Mouse (Mus musculus): ENCODE data around the gene Gm5155. TPM values are rescaled to one million over a fixed set of nuclear protein-coding genes. Genes with fewer than 3 reads are reported as not detected.
"Not testable (repeated sequence)": the region's sequence is repeated elsewhere in the genome, so short reads cannot be mapped to it uniquely, and the experiment has no call there.

Gene Gm5155
- not detected in 2 replicates for polyA plus RNA-seq (2015; fragmentation: Nextera tagmentation; extraction: Ambion mirVana)

- ATAC-seq (ENCODE audit: low FRiP score, low TSS enrichment): no peak
- H3K27ac ChIP-seq (replicated peaks): no peak within 1 kb of the TSS
- no peak for TF ChIP-seq EP300 (optimal IDR thresholded peaks at IDR 0.05)
- TF ChIP-seq CTCF (IDR thresholded peaks at IDR 0.05; ENCODE audit: low read depth): no peak
- H3K4me1 ChIP-seq (replicated peaks; ENCODE audit: control insufficient read depth, insufficient read depth): no peaks in the 10 kb centered on the region
- H3K36me3 ChIP-seq (ENCODE audit: control insufficient read depth, insufficient read depth, low read length): no peaks in the 10 kb centered on the region
- WGBS: 72% methylated on average over 1 of the region's 1 CpGs
- H3K4me2 ChIP-seq (replicated peaks; ENCODE audit: low read depth): no peak within 1 kb of the TSS
- no peak for DNase-seq (ENCODE audit: low spot score)
- H3K27me3 ChIP-seq (ENCODE audit: control insufficient read depth, insufficient read depth, low read length): no peaks in the 10 kb centered on the region
- H3K9ac ChIP-seq (ENCODE audit: low read length): no peak within 1 kb of the TSS
- H3K9me3 ChIP-seq (ENCODE audit: control insufficient read depth, low read length): no peaks in the 10 kb centered on the region
- H3K4me3 ChIP-seq (ENCODE audit: low read depth, low read length): no peak within 1 kb of the TSS
These were observed at the start of gene Gm5155 for GRCm38 (mm10) chr7:17871467-17871866. Gene Gm5155 (plus strand): TSS chr7:17871767.

DNA sequence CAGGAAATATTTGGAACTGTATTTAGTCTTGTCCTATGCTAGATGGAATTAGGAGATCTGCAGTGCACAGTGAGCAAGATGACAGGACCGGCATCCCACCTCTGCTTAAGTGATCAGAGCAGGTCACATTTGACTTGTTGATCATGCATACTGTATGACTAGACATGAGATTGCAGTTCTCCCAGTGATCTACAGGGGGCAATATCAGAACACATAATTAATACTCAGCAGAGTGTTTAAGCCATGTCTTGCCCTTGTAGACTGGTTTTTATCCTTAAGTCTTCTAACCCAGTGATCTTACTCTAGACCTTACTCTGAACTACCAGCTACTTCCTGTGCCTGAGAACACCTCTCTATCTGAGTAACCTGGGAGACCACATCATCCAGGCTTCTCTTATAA is 791 bp upstream of the Gm5155 start:
- no peak overlapping the region for H3K9ac ChIP-seq (ENCODE audit: low read length)
- H3K27ac ChIP-seq (replicated peaks): no peak overlapping the region
- no peak overlapping the region for H3K4me2 ChIP-seq (replicated peaks; ENCODE audit: low read depth)
- WGBS: 92% methylated on average over 1 of the region's 1 CpGs
- TF ChIP-seq CTCF (IDR thresholded peaks at IDR 0.05; ENCODE audit: low read depth) (no peak), EP300 (optimal IDR thresholded peaks at IDR 0.05) (no peak)
- ATAC-seq (ENCODE audit: low FRiP score, low TSS enrichment): no peak
- no peak for DNase-seq (ENCODE audit: low spot score)
- no peaks in the 10 kb centered on the region for H3K9me3 ChIP-seq (ENCODE audit: control insufficient read depth, low read length)
- H3K4me1 ChIP-seq (replicated peaks; ENCODE audit: control insufficient read depth, insufficient read depth): no peaks in the 10 kb centered on the region
- no peaks in the 10 kb centered on the region for H3K36me3 ChIP-seq (ENCODE audit: control insufficient read depth, insufficient read depth, low read length)
- no peaks in the 10 kb centered on the region for H3K27me3 ChIP-seq (ENCODE audit: control insufficient read depth, insufficient read depth, low read length)
- no peak overlapping the region for H3K4me3 ChIP-seq (ENCODE audit: low read depth, low read length)

DNA sequence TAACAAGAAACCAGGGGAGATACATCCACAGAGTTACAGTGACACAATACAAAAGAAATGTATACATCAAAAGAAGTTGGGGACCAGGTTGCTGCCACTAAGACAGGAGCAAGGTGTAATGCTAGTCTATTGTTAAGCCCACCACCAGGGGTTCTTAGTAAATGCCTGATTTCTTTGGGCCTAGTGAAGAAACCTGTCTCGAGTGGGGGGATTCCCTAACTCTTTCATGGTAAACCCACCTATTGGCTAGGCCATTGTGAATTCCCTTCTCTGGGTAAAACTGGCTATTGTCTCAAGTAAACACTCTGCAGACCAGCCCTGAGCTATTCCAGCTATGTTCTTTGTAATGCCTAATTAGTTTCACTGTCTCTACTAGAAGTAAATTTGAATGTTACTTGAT is 23.8 kb downstream of the Gm5155 start:
- not testable (repeated sequence) for H3K4me1 ChIP-seq (replicated peaks; ENCODE audit: control insufficient read depth, insufficient read depth); H3K27me3 ChIP-seq (ENCODE audit: control insufficient read depth, insufficient read depth, low read length); H3K27ac ChIP-seq (replicated peaks); H3K36me3 ChIP-seq (ENCODE audit: control insufficient read depth, insufficient read depth, low read length); H3K9me3 ChIP-seq (ENCODE audit: control insufficient read depth, low read length); H3K9ac ChIP-seq (ENCODE audit: low read length); H3K4me2 ChIP-seq (replicated peaks; ENCODE audit: low read depth); H3K4me3 ChIP-seq (ENCODE audit: low read depth, low read length); ATAC-seq (ENCODE audit: low FRiP score, low TSS enrichment); DNase-seq (ENCODE audit: low spot score)
- 68% methylated on average over 1 of the region's 1 CpGs for WGBS

- H3K9ac ChIP-seq (ENCODE audit: low read length): no peak overlapping the region
- 71% methylated on average over 6 of the region's 6 CpGs for WGBS
These were observed 31.8 kb downstream of the Gm5155 start for GRCm38 (mm10) chr7:17903146-17903915.

More at GRCm38 (mm10) chr7:17903146-17903915, 31.8 kb downstream of the Gm5155 start:
- TF ChIP-seq CTCF (IDR thresholded peaks at IDR 0.05; ENCODE audit: low read depth): no peak
- no peak for TF ChIP-seq EP300 (optimal IDR thresholded peaks at IDR 0.05)
- Histone ChIP-seq H3K27ac (replicated peaks) (no peak overlapping the region), H3K4me2 (replicated peaks; ENCODE audit: low read depth) (no peak overlapping the region), H3K36me3 (ENCODE audit: control insufficient read depth, insufficient read depth, low read length) (no peaks in the 10 kb centered on the region), H3K27me3 (ENCODE audit: control insufficient read depth, insufficient read depth, low read length) (no peaks in the 10 kb centered on the region), H3K4me3 (ENCODE audit: low read depth, low read length) (no peak overlapping the region), H3K4me1 (replicated peaks; ENCODE audit: control insufficient read depth, insufficient read depth) (no peaks in the 10 kb centered on the region), H3K9me3 (ENCODE audit: control insufficient read depth, low read length) (no peaks in the 10 kb centered on the region)
- no peak for DNase-seq (ENCODE audit: low spot score)
- ATAC-seq (ENCODE audit: low FRiP score, low TSS enrichment): no peak

Other genes starting within 250 kb of the Gm5155 start
- gene Ceacam5, start 158.5 kb upstream of the Gm5155 start, polyA plus RNA-seq (2015; fragmentation: Nextera tagmentation; extraction: Ambion mirVana): not detected in 2 replicates
- not detected in 2 replicates for gene Ceacam14, start 59.1 kb upstream of the Gm5155 start, polyA plus RNA-seq (2015; fragmentation: Nextera tagmentation; extraction: Ambion mirVana)
- gene Ceacam11, start 100.4 kb downstream of the Gm5155 start, polyA plus RNA-seq (2015; fragmentation: Nextera tagmentation; extraction: Ambion mirVana): not detected in 2 replicates
- not detected in 2 replicates for gene Ceacam13, start 138.1 kb downstream of the Gm5155 start, polyA plus RNA-seq (2015; fragmentation: Nextera tagmentation; extraction: Ambion mirVana)
- gene Ceacam12, start 194.2 kb downstream of the Gm5155 start, polyA plus RNA-seq (2015; fragmentation: Nextera tagmentation; extraction: Ambion mirVana): 0.06 and 0.12 TPM in 2 replicates

Data from stomach, postnatal 0 days (tissue).